Mouse (Mus musculus) ES-Bruce4 (cell line): ENCODE data around the gene Strap. TPM values are rescaled to one million over a fixed set of nuclear protein-coding genes. Genes with fewer than 3 reads are reported as not detected.

Experiments
- H3K27ac ChIP-seq: 2 replicates; pipeline ENCODE4 v1.5.1; 2012; ENCODE audit warnings: low read length, inconsistent platforms; ENCODE audit not compliant: insufficient read depth
- H3K27me3 ChIP-seq: 2 replicates; pipeline ENCODE4 v1.6.1; 2012; ENCODE audit warnings: mild to moderate bottlenecking, low read length, inconsistent platforms; ENCODE audit not compliant: control insufficient read depth, poor library complexity, insufficient read depth, severe bottlenecking
- H3K36me3 ChIP-seq: 2 replicates; pipeline ENCODE4 v1.6.1; 2012; ENCODE audit warnings: inconsistent platforms, mild to moderate bottlenecking, low read length, moderate library complexity; ENCODE audit not compliant: control insufficient read depth, poor library complexity, insufficient read depth, severe bottlenecking
- H3K4me1 ChIP-seq: one replicate; pipeline ENCODE4 v1.8.1; 2011; ENCODE audit warnings: low read length; ENCODE audit not compliant: control insufficient read depth, insufficient read depth
- H3K4me3 ChIP-seq: 2 replicates; pipeline ENCODE4 v1.5.1; 2011; ENCODE audit warnings: low read depth, mild to moderate bottlenecking, low read length
- H3K9ac ChIP-seq: 2 replicates; pipeline ENCODE4 v1.6.1; 2012; ENCODE audit warnings: low read depth, mild to moderate bottlenecking, inconsistent platforms; ENCODE audit not compliant: poor library complexity, severe bottlenecking
- H3K9me3 ChIP-seq: replicated peaks from 2 replicates; pipeline ENCODE4 v1.6.1; 2012; ENCODE audit warnings: mild to moderate bottlenecking, low read length, inconsistent platforms; ENCODE audit not compliant: control insufficient read depth, poor library complexity, insufficient read depth, severe bottlenecking
- CTCF ChIP-seq: IDR thresholded peaks from one replicate; pipeline ENCODE4 v1.8.1; 2011; ENCODE audit warnings: low read depth, low read length
- EP300 ChIP-seq: IDR thresholded peaks from 2 replicates; pipeline ENCODE4 v1.6.1; 2011; ENCODE audit warnings: low read depth, low read length; ENCODE audit not compliant: insufficient read depth
- POLR2A ChIP-seq: IDR thresholded peaks from one replicate; pipeline ENCODE4 v1.8.1; 2011; ENCODE audit warnings: low read length; ENCODE audit not compliant: insufficient read depth
- polyA plus RNA-seq: library from polyadenylated mRNA; stranded (reverse); fragments of >200 nt; gene quantifications from 2 replicates; pipeline ENCODE4 v1.2.4, GENCODE M21; 2011; ENCODE audit warnings: low read depth; ENCODE audit not compliant: missing spikeins, insufficient read depth, insufficient read length

Gene Strap
- polyA plus RNA-seq, 1 experiment: 117 TPM

- no peak overlapping the region for H3K27ac ChIP-seq
- H3K4me3 ChIP-seq: peak overlapping the region; percentile 92
- H3K4me1 ChIP-seq: peaks cover under 1% of the 10 kb centered on the region
- peak overlapping the region; percentile 76 for H3K9ac ChIP-seq
- TF ChIP-seq POLR2A (no peak), EP300 (no peak), CTCF (no peak)
- peaks cover 9% of the 10 kb centered on the region for H3K36me3 ChIP-seq
- H3K27me3 ChIP-seq: no peaks in the 10 kb centered on the region
- H3K9me3 ChIP-seq: no peaks in the 10 kb centered on the region
Measured at GRCm38 (mm10) chr6:137754857-137755232, 20.0 kb downstream of the Strap start.

GRCm38 (mm10) chr6:137756310-137756709 is 21.4 kb downstream of the Strap start:
- H3K9me3 ChIP-seq: no peaks in the 10 kb centered on the region
- H3K36me3 ChIP-seq: no peaks in the 10 kb centered on the region
- no peak overlapping the region for H3K4me3 ChIP-seq
- TF ChIP-seq POLR2A (no peak), CTCF (peak; percentile 47)
- H3K27ac ChIP-seq: no peak overlapping the region
- peaks cover 2% of the 10 kb centered on the region for H3K4me1 ChIP-seq
- H3K27me3 ChIP-seq: no peaks in the 10 kb centered on the region
- H3K9ac ChIP-seq: no peak overlapping the region

GRCm38 (mm10) chr6:137757891-137758290 is 23.0 kb downstream of the Strap start:
- peaks cover 2% of the 10 kb centered on the region for H3K4me1 ChIP-seq
- TF ChIP-seq EP300: no peak
- no peak for TF ChIP-seq CTCF
- no peak for TF ChIP-seq POLR2A
- no peak overlapping the region for H3K27ac ChIP-seq
- H3K4me3 ChIP-seq: no peak overlapping the region
- H3K27me3 ChIP-seq: no peaks in the 10 kb centered on the region
- H3K9ac ChIP-seq: no peak overlapping the region
- H3K9me3 ChIP-seq: no peaks in the 10 kb centered on the region
- no peaks in the 10 kb centered on the region for H3K36me3 ChIP-seq

- TF ChIP-seq CTCF: no peak
- TF ChIP-seq EP300: no peak
- TF ChIP-seq POLR2A: no peak
- Histone ChIP-seq H3K4me1 (peaks cover 2% of the 10 kb centered on the region), H3K4me3 (no peak overlapping the region)
Measured at GRCm38 (mm10) chr6:137759681-137760080, 24.8 kb downstream of the Strap start.

GRCm38 (mm10) chr6:137760966-137761365 is 26.1 kb downstream of the Strap start:
- H3K4me3 ChIP-seq: no peak overlapping the region
- H3K9ac ChIP-seq: no peak overlapping the region
- no peak overlapping the region for H3K27ac ChIP-seq
- H3K4me1 ChIP-seq: peaks cover 4% of the 10 kb centered on the region
- no peaks in the 10 kb centered on the region for H3K27me3 ChIP-seq
- TF ChIP-seq CTCF (no peak), POLR2A (no peak), EP300 (no peak)
- no peaks in the 10 kb centered on the region for H3K36me3 ChIP-seq
- H3K9me3 ChIP-seq: no peaks in the 10 kb centered on the region

More at GRCm38 (mm10) chr6:137759681-137760080, 24.8 kb downstream of the Strap start:
- Histone ChIP-seq H3K9ac (no peak overlapping the region), H3K27me3 (no peaks in the 10 kb centered on the region), H3K27ac (no peak overlapping the region), H3K36me3 (no peaks in the 10 kb centered on the region), H3K9me3 (no peaks in the 10 kb centered on the region)

- H3K27ac ChIP-seq: no peak overlapping the region
- TF ChIP-seq CTCF (no peak), EP300 (no peak), POLR2A (no peak)
Measured at GRCm38 (mm10) chr6:137764572-137765210, 29.8 kb downstream of the Strap start.

More at GRCm38 (mm10) chr6:137764572-137765210, 29.8 kb downstream of the Strap start:
- Histone ChIP-seq H3K4me1 (peaks cover 4% of the 10 kb centered on the region), H3K27me3 (no peaks in the 10 kb centered on the region), H3K9ac (no peak overlapping the region), H3K9me3 (no peaks in the 10 kb centered on the region), H3K36me3 (no peaks in the 10 kb centered on the region), H3K4me3 (no peak overlapping the region)
